Mouse (Mus musculus) adrenal gland, postnatal 14 days (tissue): ENCODE measurements around the gene Tuba3a. TPM values are rescaled to one million over a fixed set of nuclear protein-coding genes. Genes with fewer than 3 reads are reported as not detected.

Experiments
- DNase-seq: peaks from one replicate; pipeline ENCODE4 v3.0.0; 2021; ENCODE audit warnings: mixed read lengths
- total RNA-seq: library from RNA; stranded (reverse); gene quantifications from 2 replicates; pipeline ENCODE4 v1.2.3, GENCODE M21; 2021

Gene Tuba3a
- total RNA-seq, 1 experiment from 2014 or later, result not detected

DNA sequence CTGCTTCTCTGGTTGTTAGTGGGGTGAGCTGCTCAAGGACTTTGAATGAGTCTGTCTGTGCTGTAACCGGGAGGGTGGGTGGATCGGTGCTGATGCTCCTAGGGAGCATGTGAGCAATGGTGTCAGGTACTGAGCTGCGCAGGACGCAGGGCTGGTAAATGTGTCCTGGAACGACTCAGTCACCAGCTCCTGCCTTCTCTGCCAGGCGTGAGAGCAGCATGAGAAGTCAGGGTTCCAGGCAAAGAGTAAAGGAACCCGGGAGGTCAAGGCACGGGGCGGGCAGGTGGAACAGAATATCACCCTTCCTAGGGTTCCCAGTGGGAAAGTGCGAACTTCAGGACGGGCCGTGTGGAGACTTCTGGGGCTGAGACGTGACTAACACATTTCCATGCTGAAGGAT lies 19.8 kb downstream of the Tuba3a start:
- no peak for DNase-seq

DNA sequence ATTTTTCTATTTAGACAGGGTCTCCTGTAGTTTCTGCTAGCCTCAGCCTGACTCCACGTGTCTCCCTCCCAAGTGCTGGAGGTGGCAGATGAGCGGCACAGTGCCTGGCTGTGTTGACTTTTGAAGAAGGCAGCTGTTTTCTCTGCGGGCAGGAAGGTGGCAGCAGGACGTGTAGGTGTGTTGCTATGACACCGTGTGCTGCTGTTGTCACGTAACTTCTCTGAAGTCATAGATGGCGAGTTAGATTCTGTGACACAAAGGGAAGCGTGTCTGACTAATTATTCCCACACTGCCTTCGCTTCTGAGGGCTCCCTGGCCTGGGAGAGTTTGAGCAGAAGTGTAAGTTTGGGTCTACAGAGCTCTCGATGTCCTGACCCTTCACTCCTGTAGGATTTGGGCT lies 20.6 kb downstream of the Tuba3a start:
- peak; percentile 28 for DNase-seq

DNA sequence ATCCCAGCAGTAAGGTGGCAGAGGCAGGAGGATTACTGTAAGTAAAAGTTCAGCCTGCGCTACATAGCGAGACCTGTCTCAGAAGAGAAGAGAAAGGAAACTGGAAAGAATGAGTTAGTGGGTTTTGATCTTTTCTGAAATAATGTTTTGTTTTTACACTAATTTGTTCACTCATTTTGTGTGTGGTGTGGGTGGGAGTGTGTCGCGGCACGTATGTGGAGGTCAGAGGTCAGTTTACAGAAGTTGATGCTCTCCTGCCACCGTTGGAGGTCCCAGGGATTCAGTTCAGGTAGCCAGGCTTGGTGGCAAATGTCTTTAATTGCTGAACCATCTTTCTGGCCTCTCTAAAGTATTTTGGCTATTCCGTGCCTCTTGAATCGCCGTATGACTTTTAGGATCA lies 21.6 kb downstream of the Tuba3a start:
- DNase-seq, result no peak

DNA sequence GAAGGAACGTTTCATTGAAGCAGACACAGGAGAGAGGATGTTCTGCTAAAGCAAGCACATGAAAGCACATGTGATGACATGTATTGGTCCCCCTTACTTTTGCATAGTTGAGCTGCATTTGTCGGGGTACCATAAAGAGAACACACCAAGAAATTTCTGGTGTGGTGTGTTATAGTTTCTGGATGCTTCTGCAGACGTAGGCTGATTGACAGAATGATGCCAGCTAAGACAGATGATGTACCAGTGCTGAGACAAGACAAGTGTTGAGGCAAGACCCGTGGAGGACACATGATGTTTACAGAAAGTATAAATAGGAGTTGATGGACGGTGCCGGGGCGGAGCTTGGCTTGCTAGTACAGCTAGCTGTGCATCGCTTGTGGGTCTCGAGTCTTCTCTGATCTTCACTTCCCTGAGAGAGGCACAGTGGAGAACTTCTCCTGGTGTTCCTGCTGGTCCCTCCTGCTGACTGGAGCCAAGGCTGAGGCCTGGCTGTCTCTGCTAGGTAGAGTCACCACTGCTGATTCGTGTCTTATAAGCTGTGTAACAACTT lies 25.8 kb downstream of the Tuba3a start:
- DNase-seq, result no peak

DNA sequence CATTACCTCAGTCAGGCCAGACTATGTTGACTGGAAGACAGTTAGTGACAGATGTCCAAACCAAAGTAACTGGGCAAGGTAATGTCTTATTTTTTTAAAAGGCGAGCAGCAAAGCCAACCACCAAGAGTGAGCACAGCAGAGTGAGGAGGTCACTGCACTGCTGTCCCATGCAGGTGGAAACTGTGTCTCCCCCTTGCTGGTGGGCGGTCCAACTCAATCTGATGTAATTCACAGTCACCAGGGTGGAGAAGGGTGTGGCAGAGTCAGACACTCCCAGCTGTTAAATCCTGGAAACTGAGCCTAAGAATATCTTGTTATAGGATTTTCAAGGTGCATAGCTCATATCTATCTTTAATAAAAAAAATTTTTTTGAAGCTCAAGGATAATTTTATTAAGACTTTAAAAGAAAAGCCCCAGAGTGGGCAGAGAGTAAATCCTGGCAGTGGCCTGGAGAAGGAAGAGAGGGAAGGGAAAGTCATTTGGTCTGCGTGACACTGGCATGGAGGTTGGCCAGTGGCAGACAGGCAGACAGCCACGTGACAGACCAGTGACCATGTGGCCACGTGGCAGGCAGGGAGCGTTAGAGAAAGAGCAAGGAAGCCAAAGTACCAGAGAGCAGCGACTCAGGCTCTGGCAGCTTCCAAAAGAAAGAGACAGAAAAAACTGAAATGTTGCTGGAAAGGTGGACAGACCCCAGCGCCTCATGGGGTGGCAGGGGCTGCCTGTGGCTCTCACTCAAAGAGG lies 29.4 kb downstream of the Tuba3a start:
- peak; percentile 68 for DNase-seq

DNA sequence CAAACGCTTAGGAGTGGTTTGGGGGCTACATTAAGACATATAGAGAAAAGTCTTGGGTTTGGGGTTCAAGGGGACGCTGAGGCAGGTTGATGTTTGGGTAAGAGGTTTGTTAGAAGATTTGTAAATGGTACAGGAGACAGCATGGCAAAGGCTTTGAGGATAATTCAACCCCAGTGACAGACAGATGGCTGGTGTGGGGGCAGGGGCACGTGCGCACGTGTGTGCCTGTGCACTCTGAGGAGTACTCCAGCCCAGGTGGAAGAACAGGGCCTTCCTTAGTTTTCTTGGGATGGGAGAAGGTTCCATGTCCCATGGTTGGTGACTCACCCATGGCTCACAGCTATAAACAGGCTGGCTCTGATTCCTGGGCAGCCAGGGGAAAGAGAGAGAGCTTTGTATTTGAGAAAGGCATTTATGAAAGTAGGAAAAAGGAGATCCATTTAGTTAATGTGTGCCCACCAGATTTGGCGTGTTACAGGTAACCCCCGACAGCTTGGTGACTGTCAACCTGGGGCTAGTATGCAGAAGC lies 30.3 kb downstream of the Tuba3a start:
- no peak for DNase-seq

DNA sequence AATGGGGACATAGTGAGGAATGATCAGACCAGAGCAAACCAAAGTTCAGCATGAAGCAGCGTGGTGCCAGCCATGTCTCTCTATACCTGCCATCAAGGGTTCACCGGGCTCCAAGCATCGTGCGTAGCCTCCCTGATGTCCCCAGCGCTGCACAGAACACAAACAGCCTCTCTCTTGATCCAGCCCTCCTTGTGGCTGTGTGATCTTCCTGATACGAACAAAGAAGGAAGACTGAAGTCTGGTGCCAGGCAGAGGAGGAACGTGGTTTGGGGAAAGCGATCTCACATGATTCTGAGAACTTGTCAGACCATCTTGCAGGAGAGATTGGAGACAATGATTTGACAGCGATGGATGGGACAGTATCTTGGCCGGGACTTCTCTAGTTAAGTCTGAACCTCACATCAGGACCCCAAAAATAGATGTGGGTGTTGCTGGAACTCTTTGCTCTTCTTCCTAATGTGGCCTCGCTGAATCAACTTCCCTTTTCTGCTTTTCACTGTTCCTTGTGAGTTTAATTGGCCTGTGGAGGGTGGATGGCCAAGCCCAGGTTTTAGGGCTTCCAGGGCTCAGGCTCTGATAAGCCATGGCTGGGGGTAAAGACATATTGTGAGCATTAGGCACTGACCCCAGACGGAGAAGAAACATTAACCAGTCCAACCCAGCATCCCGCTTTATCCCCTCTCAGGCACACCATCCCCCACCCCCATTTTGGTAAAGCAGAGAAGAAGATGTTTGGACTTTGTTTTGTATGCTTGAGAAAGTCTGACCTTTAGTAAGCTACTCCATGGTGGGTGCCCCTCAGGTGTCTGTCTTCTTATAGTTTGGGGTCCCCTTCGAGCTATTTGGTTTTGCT lies 31.8 kb downstream of the Tuba3a start:
- DNase-seq, result no peak

DNA sequence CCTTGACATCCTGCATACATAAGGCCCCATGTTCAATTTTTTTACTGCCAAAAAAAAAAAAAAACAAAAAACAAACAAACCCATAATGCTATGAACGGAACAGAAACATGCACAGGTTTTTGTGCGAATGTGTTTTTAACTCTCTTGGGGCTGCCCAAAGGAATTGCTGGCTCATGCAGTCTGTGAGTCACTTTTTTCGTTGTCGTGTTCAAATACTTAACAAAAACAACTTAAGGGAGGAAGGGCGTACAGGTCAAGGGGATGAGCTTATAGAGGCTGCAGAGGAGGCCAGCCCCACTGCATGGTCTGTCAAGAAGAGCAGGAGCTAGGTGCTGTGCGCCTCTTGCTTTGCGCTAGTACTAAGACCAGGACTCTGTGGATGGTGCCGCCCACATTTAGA lies 33.1 kb downstream of the Tuba3a start:
- DNase-seq, result no peak

DNA sequence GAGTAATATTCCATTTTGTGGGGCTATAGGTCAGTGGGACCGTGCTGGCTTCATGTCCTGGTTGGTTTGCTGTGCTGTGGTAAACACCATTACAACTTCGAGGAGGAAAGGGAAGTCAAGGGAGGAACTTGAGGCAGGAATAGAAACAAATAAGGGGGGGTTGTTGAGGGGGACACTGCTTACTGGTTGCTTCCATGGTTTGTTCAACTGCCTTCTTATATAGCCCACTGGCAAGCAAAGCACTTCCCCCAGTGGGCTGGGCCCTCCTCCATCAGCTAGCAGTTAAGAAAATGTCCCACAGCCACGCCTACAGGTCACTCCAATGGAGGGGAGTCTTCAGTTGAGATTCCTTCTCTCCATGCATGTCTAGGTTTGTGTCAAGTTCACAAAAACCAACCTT lies 33.6 kb downstream of the Tuba3a start:
- no peak for DNase-seq

DNA sequence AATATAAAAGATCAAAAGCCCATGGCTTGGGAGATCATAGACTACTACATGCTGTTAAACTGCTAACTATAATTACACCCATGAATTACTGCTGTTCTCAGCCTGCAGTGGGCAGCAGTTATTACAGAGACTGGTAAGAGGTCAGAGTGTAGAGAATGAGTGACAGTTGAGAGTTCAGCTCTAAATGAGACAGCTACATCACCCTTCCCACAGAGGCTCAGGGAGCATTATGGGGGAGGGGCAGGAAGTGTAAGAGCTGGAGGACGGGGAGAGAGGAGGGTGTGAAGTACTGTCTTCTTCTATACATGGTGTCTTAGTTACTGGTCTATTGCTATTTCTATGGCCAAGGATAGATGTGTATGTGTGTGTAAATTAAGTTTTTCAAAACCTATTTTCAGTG lies 41.3 kb downstream of the Tuba3a start:
- no peak for DNase-seq

DNA sequence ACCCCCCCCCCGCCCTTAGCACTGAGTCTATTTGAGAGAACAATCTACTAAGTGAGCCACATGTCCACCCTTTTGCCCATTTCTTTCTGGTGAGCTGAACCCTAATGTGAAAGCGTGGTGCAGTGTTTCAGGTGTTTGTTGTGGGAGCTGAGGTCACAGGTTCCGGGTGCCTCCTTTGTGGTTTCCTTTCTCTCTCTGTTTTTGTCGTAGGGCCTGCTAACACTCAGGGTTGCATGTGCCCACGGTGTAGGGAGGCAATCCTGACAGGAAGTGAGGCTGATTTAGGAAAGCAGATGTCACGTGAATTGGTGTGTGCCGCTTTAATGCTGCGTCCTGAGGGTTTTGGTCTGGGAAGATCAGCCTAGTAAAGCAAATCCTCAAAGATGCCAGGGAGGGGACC lies 44.3 kb downstream of the Tuba3a start:
- no peak for DNase-seq

DNA sequence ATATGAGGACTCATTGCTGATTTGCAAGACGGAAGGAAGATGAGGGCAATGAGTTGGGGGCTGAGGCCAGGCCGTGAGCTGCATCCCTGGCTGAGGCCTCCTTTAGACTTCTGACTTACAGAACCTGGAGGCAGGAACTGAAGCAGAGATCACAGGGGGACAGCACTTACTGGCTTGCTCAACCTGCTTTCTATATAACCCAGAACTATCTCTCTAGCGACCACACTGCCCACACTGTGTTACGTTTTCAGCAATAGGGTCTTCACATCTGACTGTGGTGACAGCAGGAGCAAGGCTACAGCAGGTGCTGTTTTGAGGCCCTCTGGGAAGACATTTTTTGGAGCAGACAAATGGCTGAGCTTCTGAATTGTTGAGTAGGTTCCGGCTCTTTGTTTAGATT lies 45.2 kb downstream of the Tuba3a start:
- DNase-seq, result no peak

DNA sequence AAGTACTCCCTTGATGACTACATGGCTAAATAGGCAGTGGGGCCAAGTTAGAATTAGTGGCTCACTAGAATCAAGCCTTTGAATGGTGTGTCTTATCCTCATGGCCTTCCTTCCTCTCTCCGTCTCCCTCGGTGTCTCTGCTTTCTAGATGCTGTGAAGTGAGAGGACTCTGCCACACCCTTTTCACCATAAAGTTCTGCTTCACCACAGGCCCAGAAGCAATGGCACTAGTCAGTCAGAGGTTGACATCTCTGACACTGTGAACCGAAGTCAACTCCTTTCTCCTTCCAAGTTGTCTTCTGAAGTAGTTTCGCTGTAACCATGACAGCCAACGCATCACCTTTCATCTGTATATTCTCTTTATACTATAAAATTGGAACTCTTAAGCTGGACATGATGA lies 46.3 kb downstream of the Tuba3a start:
- DNase-seq, result no peak

DNA sequence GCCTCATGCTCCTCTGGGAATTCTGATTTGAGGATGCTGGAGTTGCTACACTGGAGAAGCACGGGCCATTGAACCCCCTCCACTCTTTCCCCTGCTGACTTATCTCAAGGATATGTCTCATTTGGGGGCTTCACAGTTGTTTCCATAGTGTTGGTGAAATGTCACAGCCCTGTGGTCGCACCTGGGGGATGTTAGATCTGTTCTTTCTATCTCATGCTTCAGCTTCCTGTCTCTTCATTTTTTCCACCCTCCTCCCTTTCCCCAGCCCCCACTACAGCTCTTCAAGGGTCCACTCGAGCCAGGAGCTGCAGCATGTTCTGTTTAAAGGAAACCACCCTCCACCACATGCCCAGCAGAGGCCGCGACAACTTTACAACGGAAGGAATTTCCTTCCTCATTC lies 47.4 kb downstream of the Tuba3a start:
- no peak for DNase-seq

DNA sequence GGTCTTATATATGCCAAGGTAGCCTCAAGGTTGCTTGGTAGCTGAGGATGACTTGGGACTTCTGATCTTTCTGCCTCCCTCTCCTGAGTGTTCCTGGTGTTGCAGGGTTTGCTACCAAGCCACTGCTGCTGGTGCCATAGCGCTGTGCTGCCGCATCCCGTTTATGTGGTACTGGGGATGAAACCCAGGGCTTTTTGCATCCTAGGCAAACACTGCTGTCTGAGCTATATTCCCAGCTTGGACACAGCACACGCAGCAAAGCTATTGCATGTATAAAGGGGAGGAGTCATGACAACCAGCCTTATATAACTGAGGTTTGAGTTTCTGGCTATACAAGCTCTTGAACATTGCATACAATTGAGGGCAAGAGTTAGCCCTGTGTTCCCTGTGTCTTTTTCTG lies 48.4 kb downstream of the Tuba3a start:
- DNase-seq, result peak; percentile 4

DNA sequence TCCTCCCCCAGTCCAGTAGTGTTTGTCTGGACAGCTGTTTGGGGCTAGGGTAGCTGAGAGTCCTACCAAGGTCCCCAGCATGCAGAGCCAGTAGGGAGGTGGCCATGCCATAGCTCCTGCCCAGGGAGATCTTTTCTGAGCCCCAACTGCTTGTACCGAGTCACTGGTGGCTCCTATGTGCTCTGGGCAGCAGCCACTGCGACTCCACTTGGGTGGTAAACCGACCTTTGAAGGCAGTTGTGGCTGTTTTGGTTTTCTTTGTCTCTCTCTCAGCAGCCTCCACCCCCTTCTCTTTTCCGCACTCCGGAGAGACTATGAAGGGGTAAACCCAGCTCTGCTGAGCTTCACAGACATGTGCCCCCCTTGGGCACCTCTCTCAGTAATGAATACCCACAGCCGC lies 49.1 kb downstream of the Tuba3a start, which contains the start of gene Cd27:
Cd27 (minus strand) TSS at position 229 of the 400 bp plus-strand sequence.
- DNase-seq, result peak; percentile 5

DNA sequence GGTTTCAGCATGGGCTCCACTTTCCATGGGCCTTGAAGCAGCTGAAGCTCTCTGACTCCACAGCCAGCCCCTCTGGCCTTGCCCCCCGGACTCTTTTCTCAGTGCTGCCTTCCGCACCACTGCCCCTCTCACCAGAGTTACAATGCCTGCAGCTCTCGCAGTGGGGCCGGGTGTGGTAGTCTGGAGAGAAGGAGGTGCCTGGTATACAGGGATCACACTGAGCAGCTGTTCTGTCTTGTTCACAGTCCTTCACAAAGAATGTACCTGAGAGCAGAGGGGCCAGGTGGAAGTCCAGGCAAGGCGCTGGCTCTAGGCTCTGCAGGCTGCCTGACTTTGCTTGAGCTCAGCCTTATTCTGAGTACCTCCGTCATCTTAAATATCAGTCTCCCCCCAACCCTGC lies 49.5 kb downstream of the Tuba3a start:
- no peak for DNase-seq

DNA sequence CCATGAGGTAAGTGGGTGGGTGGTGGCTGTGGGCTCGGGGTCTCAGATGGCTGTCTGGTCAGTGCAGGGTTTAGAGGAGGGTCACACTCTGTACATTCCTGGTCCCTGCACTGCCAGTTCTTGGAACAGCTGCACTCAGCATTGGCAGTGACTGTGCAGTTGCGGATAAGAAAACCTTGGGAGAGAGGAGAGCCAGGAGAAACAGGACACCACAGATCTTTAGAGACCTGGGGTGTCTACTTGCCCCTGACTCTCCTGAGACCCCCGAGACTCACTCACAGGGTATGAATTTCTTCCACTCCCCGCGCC lies 51.4 kb downstream of the Tuba3a start:
- no peak for DNase-seq

DNA sequence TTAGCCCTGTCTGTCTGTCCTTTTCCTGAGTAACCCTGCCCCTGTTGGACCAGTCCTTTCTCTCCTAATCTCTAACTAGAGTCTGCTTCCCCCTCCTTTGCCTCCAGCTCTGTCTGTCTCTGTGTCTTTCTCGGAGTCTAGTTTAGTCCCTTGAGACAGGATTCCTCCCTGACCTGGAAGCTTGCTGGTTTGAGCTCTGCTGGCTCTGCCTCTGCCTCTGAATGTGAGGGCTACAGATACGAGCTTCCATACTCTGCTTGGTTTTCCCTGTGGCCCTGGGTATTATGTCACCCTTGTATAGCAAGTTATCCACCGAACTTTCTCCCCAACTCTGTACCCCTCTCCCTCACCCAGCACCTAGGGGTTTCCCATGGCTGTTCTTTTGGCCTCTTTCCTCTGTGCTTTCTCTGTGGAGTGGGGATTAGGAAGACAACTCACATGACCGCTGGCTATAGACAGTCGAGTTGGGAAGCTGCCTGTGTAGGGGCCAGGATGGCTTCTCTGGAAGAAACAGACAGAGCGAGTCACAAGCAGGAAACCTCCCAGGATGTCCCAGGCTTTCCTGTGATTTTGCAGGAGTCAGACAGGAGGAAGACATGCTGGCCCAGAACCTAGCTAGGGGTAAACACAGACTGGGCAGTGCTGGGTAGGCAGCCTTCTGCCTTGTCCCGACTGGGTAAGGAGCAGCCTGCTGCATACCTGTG lies 51.9 kb downstream of the Tuba3a start:
- peak; percentile 17 for DNase-seq

DNA sequence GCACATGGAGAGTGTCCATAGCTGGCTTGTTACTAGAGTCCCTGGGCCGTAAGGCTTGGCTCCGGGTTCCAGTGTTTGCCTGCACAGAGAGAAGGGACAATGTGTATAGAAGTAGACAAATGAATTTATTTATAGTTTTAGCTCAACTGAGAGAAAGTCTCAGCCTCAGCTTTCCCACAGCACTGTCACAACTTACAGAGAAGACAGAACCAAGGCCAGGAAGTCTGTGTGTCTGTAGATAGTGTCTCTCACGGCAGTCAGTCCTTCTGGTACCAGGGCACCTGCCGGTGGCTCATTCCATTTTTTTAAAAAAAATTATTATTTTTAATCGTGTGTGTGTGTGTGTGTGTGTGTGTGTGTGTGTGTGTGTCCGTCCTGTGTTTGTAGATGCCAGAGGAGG lies 53.3 kb downstream of the Tuba3a start:
- no peak for DNase-seq

DNA sequence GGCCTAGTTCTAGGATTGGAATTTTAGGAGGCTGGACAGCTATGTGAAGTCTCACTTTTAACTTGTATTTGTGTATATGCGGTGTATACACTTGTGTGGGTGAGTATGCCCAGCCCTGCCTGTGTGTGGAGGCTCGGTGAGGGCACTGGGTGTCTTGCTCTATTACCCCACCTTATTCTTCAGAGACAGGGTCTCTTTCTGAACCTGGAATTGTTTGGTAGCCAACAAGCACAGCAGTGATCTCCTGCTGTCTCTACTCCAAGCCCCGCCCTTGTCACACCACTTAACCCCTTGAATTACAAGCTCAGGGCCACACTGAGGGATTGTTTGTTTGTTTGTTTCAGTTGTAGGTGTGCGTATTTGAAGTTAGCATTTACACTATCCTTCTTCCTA lies 53.8 kb downstream of the Tuba3a start:
- DNase-seq, result no peak
